Mouse (Mus musculus): ENCODE measurements at regions not wholly inside any gene's neighbourhood (a gene's known extent, or its start where the extent isn't known, plus 50 kb on each side); places are given as distances from the start of the nearest gene placed in this dataset.

- Histone ChIP-seq H3K4me2 (no peak overlapping the region), H3K27me3 (no peaks in the 10 kb centered on the region), H3K9ac (no peak overlapping the region), H3K36me3 (no peaks in the 10 kb centered on the region), H3K4me3 (no peak overlapping the region), H3K4me1 (peaks cover 15% of the 10 kb centered on the region), H3K27ac (no peak overlapping the region), H3K9me3 (no peaks in the 10 kb centered on the region)
- ATAC-seq (ENCODE audit: insufficient number of reproducible peaks, low FRiP score, low TSS enrichment, low read depth), result no peak
- WGBS, result 49% methylated on average over 5 of the region's 5 CpGs
Observed at GRCm38 (mm10) chr2:160225450-160225849, 108.5 kb downstream of the Gm826 start.

- WGBS, result 85% methylated on average over 8 of the region's 8 CpGs
Observed at GRCm38 (mm10) chr2:160223366-160223765, 110.6 kb downstream of the Gm826 start.

GRCm38 (mm10) chr2:160221772-160222171 lies 112.2 kb downstream of the Gm826 start:
- no peaks in the 10 kb centered on the region for H3K27me3 ChIP-seq
- H3K4me2 ChIP-seq, result no peak overlapping the region
- no peak overlapping the region for H3K4me3 ChIP-seq
- 74% methylated on average over 8 of the region's 11 CpGs for WGBS
- no peak overlapping the region for H3K27ac ChIP-seq
- H3K9me3 ChIP-seq, result no peaks in the 10 kb centered on the region
- peaks cover 15% of the 10 kb centered on the region for H3K4me1 ChIP-seq
- H3K9ac ChIP-seq, result no peak overlapping the region
- ATAC-seq (ENCODE audit: insufficient number of reproducible peaks, low FRiP score, low TSS enrichment, low read depth), result no peak
- no peaks in the 10 kb centered on the region for H3K36me3 ChIP-seq

More at GRCm38 (mm10) chr2:160223366-160223765, 110.6 kb downstream of the Gm826 start:
- Histone ChIP-seq H3K4me1 (peaks cover 15% of the 10 kb centered on the region), H3K4me2 (no peak overlapping the region), H3K27ac (no peak overlapping the region), H3K9ac (no peak overlapping the region), H3K36me3 (no peaks in the 10 kb centered on the region), H3K4me3 (no peak overlapping the region), H3K27me3 (no peaks in the 10 kb centered on the region), H3K9me3 (no peaks in the 10 kb centered on the region)
- no peak for ATAC-seq (ENCODE audit: insufficient number of reproducible peaks, low FRiP score, low TSS enrichment, low read depth)

GRCm38 (mm10) chr2:160220562-160221021 lies 113.4 kb downstream of the Gm826 start:
- ATAC-seq (ENCODE audit: insufficient number of reproducible peaks, low FRiP score, low TSS enrichment, low read depth), result no peak
- Histone ChIP-seq H3K4me2 (no peak overlapping the region), H3K4me1 (peaks cover 14% of the 10 kb centered on the region), H3K27me3 (no peaks in the 10 kb centered on the region), H3K9me3 (no peaks in the 10 kb centered on the region), H3K27ac (no peak overlapping the region), H3K9ac (no peak overlapping the region), H3K36me3 (no peaks in the 10 kb centered on the region), H3K4me3 (no peak overlapping the region)
- WGBS, result 40% methylated on average over 7 of the region's 7 CpGs

GRCm38 (mm10) chr2:160214032-160214812 lies 119.7 kb downstream of the Gm826 start:
- no peak overlapping the region for H3K4me2 ChIP-seq
- WGBS, result 78% methylated on average over 10 of the region's 10 CpGs
- H3K4me1 ChIP-seq, result no peaks in the 10 kb centered on the region
- no peaks in the 10 kb centered on the region for H3K27me3 ChIP-seq
- no peak overlapping the region for H3K27ac ChIP-seq
- H3K4me3 ChIP-seq, result no peak overlapping the region
- no peaks in the 10 kb centered on the region for H3K9me3 ChIP-seq
- H3K36me3 ChIP-seq, result no peaks in the 10 kb centered on the region
- ATAC-seq (ENCODE audit: insufficient number of reproducible peaks, low FRiP score, low TSS enrichment, low read depth), result no peak
- no peak overlapping the region for H3K9ac ChIP-seq

- Histone ChIP-seq H3K36me3 (no peaks in the 10 kb centered on the region), H3K4me2 (no peak overlapping the region), H3K9me3 (no peaks in the 10 kb centered on the region), H3K9ac (no peak overlapping the region), H3K27ac (no peak overlapping the region), H3K27me3 (0 out of 2 replicates have a peak, but pooled peaks cover 5% of the 10 kb centered on the region), H3K4me1 (0 out of 2 replicates have a peak, but pooled peaks cover 2% of the 10 kb centered on the region), H3K4me3 (no peak overlapping the region)
- 76% methylated on average over 3 of the region's 3 CpGs for WGBS
- no peak for ATAC-seq (ENCODE audit: insufficient number of reproducible peaks, low FRiP score, low TSS enrichment, low read depth)
Observed at GRCm38 (mm10) chr2:160210507-160210906, 123.5 kb downstream of the Gm826 start.

GRCm38 (mm10) chr2:160209589-160210264 lies 124.2 kb downstream of the Gm826 start:
- H3K9ac ChIP-seq, result no peak overlapping the region
- H3K36me3 ChIP-seq, result no peaks in the 10 kb centered on the region
- H3K27ac ChIP-seq, result no peak overlapping the region
- no peaks in the 10 kb centered on the region for H3K9me3 ChIP-seq
- no peak for ATAC-seq (ENCODE audit: insufficient number of reproducible peaks, low FRiP score, low TSS enrichment, low read depth)
- 0 out of 2 replicates have a peak, but pooled peaks cover 5% of the 10 kb centered on the region for H3K27me3 ChIP-seq
- no peak overlapping the region for H3K4me3 ChIP-seq
- H3K4me1 ChIP-seq, result 0 out of 2 replicates have a peak, but pooled peaks cover 2% of the 10 kb centered on the region
- 64% methylated on average over 12 of the region's 12 CpGs for WGBS
- H3K4me2 ChIP-seq, result no peak overlapping the region

- ATAC-seq (ENCODE audit: insufficient number of reproducible peaks, low FRiP score, low TSS enrichment, low read depth), result 0 out of 2 replicates have a peak, but pooled peaks have one; percentile 10
Observed at GRCm38 (mm10) chr2:160208295-160208694, 125.7 kb downstream of the Gm826 start.

GRCm38 (mm10) chr2:160207226-160207625 lies 126.7 kb downstream of the Gm826 start:
- Histone ChIP-seq H3K27me3 (0 out of 2 replicates have a peak, but pooled peaks cover 5% of the 10 kb centered on the region), H3K27ac (no peak overlapping the region), H3K4me3 (no peak overlapping the region), H3K4me2 (no peak overlapping the region), H3K4me1 (0 out of 2 replicates have a peak, but pooled peaks cover 2% of the 10 kb centered on the region), H3K9ac (no peak overlapping the region), H3K9me3 (no peaks in the 10 kb centered on the region), H3K36me3 (no peaks in the 10 kb centered on the region)
- ATAC-seq (ENCODE audit: insufficient number of reproducible peaks, low FRiP score, low TSS enrichment, low read depth), result no peak
- 30% methylated on average over 4 of the region's 4 CpGs for WGBS

More at GRCm38 (mm10) chr2:160208295-160208694, 125.7 kb downstream of the Gm826 start:
- Histone ChIP-seq H3K27me3 (0 out of 2 replicates have a peak, but pooled peaks cover 5% of the 10 kb centered on the region), H3K4me3 (no peak overlapping the region), H3K27ac (no peak overlapping the region), H3K4me1 (0 out of 2 replicates have a peak, but pooled peaks cover 2% of the 10 kb centered on the region), H3K4me2 (no peak overlapping the region), H3K9ac (no peak overlapping the region), H3K9me3 (no peaks in the 10 kb centered on the region), H3K36me3 (no peaks in the 10 kb centered on the region)
- 64% methylated on average over 3 of the region's 3 CpGs for WGBS

GRCm38 (mm10) chr2:160192661-160193060 lies 141.3 kb downstream of the Gm826 start:
- whole genome bisulfite sequencing, result 49% methylated on average over 4 of the region's 4 CpGs
- no peak overlapping the region for H3K4me2 ChIP-seq
- no peaks in the 10 kb centered on the region for H3K27me3 ChIP-seq
- H3K9me3 ChIP-seq, result no peaks in the 10 kb centered on the region
- H3K36me3 ChIP-seq, result no peaks in the 10 kb centered on the region
- no peak overlapping the region for H3K4me3 ChIP-seq
- no peak overlapping the region for H3K27ac ChIP-seq
- ATAC-seq (ENCODE audit: insufficient number of reproducible peaks, low FRiP score, low TSS enrichment, low read depth), result no peak
- 0 out of 2 replicates have a peak, but pooled peaks cover 6% of the 10 kb centered on the region for H3K4me1 ChIP-seq
- no peak overlapping the region for H3K9ac ChIP-seq

- no peak for ATAC-seq (ENCODE audit: insufficient number of reproducible peaks, low FRiP score, low TSS enrichment, low read depth)
- Histone ChIP-seq H3K27ac (no peak overlapping the region), H3K4me2 (no peak overlapping the region), H3K4me3 (no peak overlapping the region), H3K27me3 (0 out of 2 replicates have a peak, but pooled peaks cover 9% of the 10 kb centered on the region), H3K9me3 (no peaks in the 10 kb centered on the region), H3K9ac (no peak overlapping the region), H3K36me3 (no peaks in the 10 kb centered on the region), H3K4me1 (no peaks in the 10 kb centered on the region)
- WGBS, result 80% methylated on average over 5 of the region's 5 CpGs
Observed at GRCm38 (mm10) chr2:160186106-160186505, 147.9 kb downstream of the Gm826 start.
